ENCODE assay signal across 26 mouse cellular contexts in the genomic region with DNA sequence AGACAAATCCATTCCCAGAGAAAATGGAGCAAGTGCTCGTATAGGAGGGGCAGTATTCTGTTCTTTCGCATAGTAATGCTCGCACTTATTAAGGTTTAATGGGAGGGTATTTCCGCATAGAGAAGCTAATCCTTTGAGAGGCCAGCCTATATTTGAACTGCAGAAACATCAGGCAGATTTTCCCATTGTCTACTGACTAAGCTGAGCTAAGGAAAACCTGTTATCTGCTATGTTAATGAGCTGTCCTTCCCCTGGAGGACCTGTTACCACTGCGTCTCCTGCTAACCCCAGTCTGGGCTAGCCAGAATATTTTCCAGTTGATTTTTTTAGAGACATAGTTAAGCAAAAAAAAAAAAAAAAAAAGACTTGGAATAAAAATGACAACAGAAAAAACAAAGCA. TPM values are rescaled to one million over a fixed set of nuclear protein-coding genes. Genes with fewer than 3 reads are reported as not detected.
DNase-seq lines count a peak whose midpoint lies in the region; ATAC-seq lines count a peak whose summit lies in the region.
"Had no signal": no experiment of that assay in that cellular context is flagged by ENCODE, and none has a peak within 500 bp of the region (broad histone marks: within the 10 kb centered on the region; RNA-seq: fewer than 3 reads in every experiment).

No protein-coding gene starts in this region.

- no peaks in the 10 kb centered on the region for H3K9me3 ChIP-seq in forebrain, embryonic 15.5 days
- H3K9me3 ChIP-seq in forebrain, embryonic 10.5 days: no peaks in the 10 kb centered on the region
- no peaks in the 10 kb centered on the region for H3K9me3 ChIP-seq in hindbrain, embryonic 16.5 days (ENCODE audit: control insufficient read depth, low read length)
- H3K9me3 ChIP-seq in hindbrain, embryonic 14.5 days (ENCODE audit: control insufficient read depth, low read length): no peaks in the 10 kb centered on the region
- H3K9me3 ChIP-seq: embryonic facial prominence, embryonic 15.5 days; liver, embryonic 15.5 days had no signal

- H3K9ac ChIP-seq in forebrain, embryonic 15.5 days (replicated peaks): no peak overlapping the region
- H3K9ac ChIP-seq in hindbrain, embryonic 16.5 days (ENCODE audit: low read depth, low read length): no peak overlapping the region
- no peak overlapping the region for H3K9ac ChIP-seq in hindbrain, embryonic 14.5 days
- H3K9ac ChIP-seq: embryonic facial prominence, embryonic 15.5 days; liver, embryonic 15.5 days; lung, embryonic 14.5 days had no signal

- H3K4me1 ChIP-seq in forebrain, embryonic 15.5 days: peaks cover 31% of the 10 kb centered on the region
- H3K4me1 ChIP-seq in forebrain, embryonic 10.5 days: peaks cover 52% of the 10 kb centered on the region
- no peaks in the 10 kb centered on the region; the same call in none of the 2 replicates for H3K4me1 ChIP-seq in hindbrain, embryonic 16.5 days (ENCODE audit: control insufficient read depth, insufficient read depth, low read depth, low read length)
- peaks cover 29% of the 10 kb centered on the region; the same call in 1 of the 2 replicates for H3K4me1 ChIP-seq in hindbrain, embryonic 14.5 days (replicated peaks; ENCODE audit: control insufficient read depth, insufficient read depth, low read length)

- 0 out of 2 replicates have a peak, but pooled peaks have one; percentile 44 for ATAC-seq in forebrain, embryonic 15.5 days (replicated peaks)
- ATAC-seq in hindbrain, embryonic 16.5 days: 0 out of 2 replicates have a peak, but pooled peaks have one; percentile 28
- ATAC-seq in hindbrain, embryonic 14.5 days (ENCODE audit: low FRiP score): no peak
- no peak for ATAC-seq in erythroid progenitor cell, adult 5-6 weeks (replicated peaks; ENCODE audit: low FRiP score, poor library complexity, severe bottlenecking)
- ATAC-seq: CD4-positive, CD25-positive, alpha-beta regulatory T cell, adult 4 months; inflammation-experienced regulatory T-cells, adult 6 months had no signal

- H3K27ac ChIP-seq in forebrain, embryonic 15.5 days (replicated peaks): no peak overlapping the region
- H3K27ac ChIP-seq in forebrain, embryonic 10.5 days: no peak overlapping the region
- H3K27ac ChIP-seq in hindbrain, embryonic 16.5 days (ENCODE audit: low read depth, low read length): no peak overlapping the region
- no peak overlapping the region for H3K27ac ChIP-seq in hindbrain, embryonic 14.5 days
- H3K27ac ChIP-seq: embryonic facial prominence, embryonic 15.5 days; liver, embryonic 15.5 days; stomach, postnatal 0 days had no signal

- no peak overlapping the region for H3K4me3 ChIP-seq in forebrain, embryonic 15.5 days
- H3K4me3 ChIP-seq in forebrain, embryonic 10.5 days: no peak overlapping the region
- H3K4me3 ChIP-seq in hindbrain, embryonic 16.5 days (ENCODE audit: low read length): no peak overlapping the region
- H3K4me3 ChIP-seq in hindbrain, embryonic 14.5 days (replicated peaks; ENCODE audit: low read length): no peak overlapping the region
- H3K4me3 ChIP-seq: embryonic facial prominence, embryonic 15.5 days; liver, embryonic 15.5 days; myocyte had no signal

- no peak overlapping the region for H3K4me2 ChIP-seq in forebrain, embryonic 15.5 days (replicated peaks)
- no peak overlapping the region for H3K4me2 ChIP-seq in hindbrain, embryonic 16.5 days (ENCODE audit: low read length)
- no peak overlapping the region for H3K4me2 ChIP-seq in hindbrain, embryonic 14.5 days (replicated peaks)
- H3K4me2 ChIP-seq: embryonic facial prominence, embryonic 15.5 days; heart, embryonic 11.5 days; liver, embryonic 15.5 days; lung, embryonic 14.5 days had no signal

- no peaks in the 10 kb centered on the region for H3K27me3 ChIP-seq in forebrain, embryonic 15.5 days
- no peaks in the 10 kb centered on the region for H3K27me3 ChIP-seq in forebrain, embryonic 10.5 days (ENCODE audit: poor library complexity, severe bottlenecking)
- H3K27me3 ChIP-seq in hindbrain, embryonic 16.5 days (replicated peaks; ENCODE audit: control insufficient read depth, insufficient read depth, low read length): no peaks in the 10 kb centered on the region
- no peaks in the 10 kb centered on the region for H3K27me3 ChIP-seq in hindbrain, embryonic 14.5 days (ENCODE audit: control insufficient read depth, insufficient read depth, low read length)
- H3K27me3 ChIP-seq: embryonic facial prominence, embryonic 15.5 days; liver, embryonic 15.5 days had no signal

- peaks cover 17% of the 10 kb centered on the region; the same call in 1 of the 2 replicates for H3K36me3 ChIP-seq in forebrain, embryonic 15.5 days
- peaks cover 64% of the 10 kb centered on the region for H3K36me3 ChIP-seq in forebrain, embryonic 10.5 days (replicated peaks)
- H3K36me3 ChIP-seq in hindbrain, embryonic 16.5 days (ENCODE audit: control insufficient read depth, insufficient read depth, low read length): peaks cover 5% of the 10 kb centered on the region; the same call in 1 of the 2 replicates
- H3K36me3 ChIP-seq in hindbrain, embryonic 14.5 days (replicated peaks; ENCODE audit: control insufficient read depth, insufficient read depth): peaks cover 26% of the 10 kb centered on the region

- 17% methylated on average over 5 of the region's 5 CpGs for WGBS in forebrain, embryonic 15.5 days
- WGBS in forebrain, embryonic 10.5 days: 46% methylated on average over 5 of the region's 5 CpGs
- 45% methylated on average over 5 of the region's 5 CpGs for WGBS in hindbrain, embryonic 16.5 days
- 51% methylated on average over 5 of the region's 5 CpGs for WGBS in hindbrain, embryonic 14.5 days

- DNase-seq in forebrain, embryonic 10.5 days (ENCODE audit: extremely low spot score, low spot score): no peak
- DNase-seq in hindbrain, embryonic 14.5 days (ENCODE audit: low spot score): no peak
- DNase-seq in retina, postnatal 1 day: peak; percentile 36
- DNase-seq in retina, embryonic 14.5 days (ENCODE audit: low spot score): no peak
- DNase-seq: adrenal gland, postnatal 25 days; cerebellum, adult 18-20 months; cerebellum, postnatal 10 days; gastrocnemius, postnatal 14 days; kidney, adult 11 months; kidney, postnatal 14 days; liver; lung, embryonic 14.5 days; lung, postnatal 14 days; right cerebral cortex, postnatal 4 days; thymus, adult 18-20 months; thymus, postnatal 25 days had no signal

RNA-seq across cellular contexts. Expression of a gene that starts 21.7 kb away (rescaled TPM):
- polyA plus RNA-seq in forebrain, embryonic 15.5 days (2015; fragmentation: Nextera tagmentation; extraction: Ambion mirVana): 19.0 TPM in 2 replicates
- polyA plus RNA-seq in forebrain, embryonic 10.5 days (2016; fragmentation: Nextera tagmentation; extraction: Ambion mirVana): 28.2 and 29.2 TPM in 2 replicates
- 8.0 and 11.3 TPM in 2 replicates for polyA plus RNA-seq in hindbrain, embryonic 16.5 days (2015; fragmentation: Nextera tagmentation; extraction: Ambion mirVana)
- 15.6 and 16.8 TPM in 2 replicates for polyA plus RNA-seq in hindbrain, embryonic 14.5 days (2014; fragmentation: Nextera tagmentation; extraction: Ambion mirVana)
- total RNA-seq in erythroid progenitor cell, adult 5-6 weeks (2015; ENCODE audit: low replicate concordance): 14.3 and 17.3 TPM in 2 replicates
- total RNA-seq in erythroid progenitor cell, adult 5-6 weeks (2017; ENCODE audit: low replicate concordance): 5.4 and 7.8 TPM in 2 replicates

Comparison
In these comparisons a context has a peak if more than half of its experiments do, and no peak if none do; other contexts are left out.
1. ATAC-seq: peak in forebrain, embryonic 15.5 days (single experiment) and hindbrain, embryonic 16.5 days (single experiment); none in hindbrain, embryonic 14.5 days (single experiment) and erythroid progenitor cell, adult 5-6 weeks (single experiment).